Mouse (Mus musculus): ENCODE measurements around the gene Ppp1r9a.

- no peak for TF ChIP-seq CTCF (IDR thresholded peaks at IDR 0.05; ENCODE audit: low read depth)
- TF ChIP-seq EP300 (IDR thresholded peaks at IDR 0.05; ENCODE audit: low read depth) = no peak
Measured at GRCm38 (mm10) chr6:4910042-4910634, 7.4 kb downstream of the Ppp1r9a start.
